Mouse (Mus musculus) forebrain, embryonic 11.5 days (tissue): Measurements from ENCODE around the gene Spag17. TPM values are rescaled to one million over a fixed set of nuclear protein-coding genes. Genes with fewer than 3 reads are reported as not detected.

ENCODE experiments used
- ATAC-seq: fragments of 200-750 bp; cut with Nextera tagmentation; replicated peaks from 2 replicates; pipeline ENCODE4 v1.8.0; 2017; ENCODE audit warnings: moderate TSS enrichment; ENCODE audit not compliant: low FRiP score
- DNase-seq: peaks from one replicate; pipeline ENCODE4 v3.0.0-alpha.2; 2017; ENCODE audit warnings: low spot score
- H3K27ac ChIP-seq: fragments of 300-500 bp; sonication (generic); 2 replicates; pipeline ENCODE4 v1.5.1; 2014; ENCODE audit warnings: low read depth, low read length
- H3K27me3 ChIP-seq: fragments of 300-500 bp; sonication (generic); 2 replicates; pipeline ENCODE4 v1.6.1; 2014; ENCODE audit warnings: mild to moderate bottlenecking, low read length, mixed read lengths; ENCODE audit not compliant: control insufficient read depth, insufficient read depth
- H3K36me3 ChIP-seq: fragments of 300-500 bp; sonication (generic); 2 replicates; pipeline ENCODE4 v1.6.1; 2014; ENCODE audit warnings: mild to moderate bottlenecking, low read length, moderate library complexity, mixed read lengths; ENCODE audit not compliant: control insufficient read depth, insufficient read depth
- H3K4me1 ChIP-seq: fragments of 300-500 bp; sonication (generic); replicated peaks from 2 replicates; pipeline ENCODE4 v1.6.1; 2014; ENCODE audit warnings: low read length, mixed read lengths; ENCODE audit not compliant: control insufficient read depth, insufficient read depth
- H3K4me2 ChIP-seq: fragments of 300-500 bp; sonication (generic); 2 replicates; pipeline ENCODE4 v1.6.1; 2014; ENCODE audit warnings: low read depth, mild to moderate bottlenecking, low read length, moderate library complexity, mixed read lengths; ENCODE audit not compliant: severe bottlenecking
- H3K4me3 ChIP-seq: fragments of 300-500 bp; sonication (generic); 2 replicates; pipeline ENCODE4 v1.5.1; 2014; ENCODE audit warnings: low read depth, low read length
- H3K9ac ChIP-seq: fragments of 300-500 bp; sonication (generic); 2 replicates; pipeline ENCODE4 v1.6.1; 2014; ENCODE audit warnings: low read length
- H3K9me3 ChIP-seq: fragments of 300-500 bp; sonication (generic); 2 replicates; pipeline ENCODE4 v1.6.1; 2016; ENCODE audit warnings: low read length, mixed read lengths; ENCODE audit not compliant: control insufficient read depth
- WGBS: fragments of 180-500 bp; shearing (Covaris S2); extraction: QIAGEN DNeasy Blood & Tissue Kit; methylation state at CpG from one replicate; pipeline ENCODE4 v1.1.7; 2014; 5-methylcytosine and 5-hydroxymethylcytosine counted together
- polyA plus RNA-seq: library from polyadenylated mRNA; unstranded; fragments of >200 nt; fragmentation: Nextera tagmentation; extraction: Ambion mirVana; gene quantifications from 2 replicates; pipeline ENCODE4 v1.2.1, GENCODE M21; 2014

Gene Spag17
- polyA plus RNA-seq, 1 experiment from 2014 or later = 0.20 TPM

- H3K9ac ChIP-seq = no peak overlapping the region
- H3K4me3 ChIP-seq = no peak overlapping the region
- H3K36me3 ChIP-seq = no peaks in the 10 kb centered on the region
- H3K4me2 ChIP-seq = no peak overlapping the region
- DNase-seq = no peak
- no peaks in the 10 kb centered on the region for H3K9me3 ChIP-seq
- ATAC-seq = peak; percentile 61
- H3K27me3 ChIP-seq = no peaks in the 10 kb centered on the region
- H3K4me1 ChIP-seq = no peaks in the 10 kb centered on the region
- H3K27ac ChIP-seq = no peak overlapping the region
- WGBS = 66% methylated on average over 1 of the region's 1 CpGs
Measured at GRCm38 (mm10) chr3:100004676-100005075, 119.5 kb downstream of the Spag17 start.

GRCm38 (mm10) chr3:100009807-100010206, 124.6 kb downstream of the Spag17 start:
- no peak overlapping the region for H3K27ac ChIP-seq
- H3K4me1 ChIP-seq = no peaks in the 10 kb centered on the region
- H3K36me3 ChIP-seq = no peaks in the 10 kb centered on the region
- no peak overlapping the region for H3K4me2 ChIP-seq
- H3K27me3 ChIP-seq = no peaks in the 10 kb centered on the region
- no peak for ATAC-seq
- no peaks in the 10 kb centered on the region for H3K9me3 ChIP-seq
- H3K4me3 ChIP-seq = no peak overlapping the region
- DNase-seq = no peak
- no peak overlapping the region for H3K9ac ChIP-seq

GRCm38 (mm10) chr3:100014110-100014509, 128.9 kb downstream of the Spag17 start:
- H3K9ac ChIP-seq = no peak overlapping the region
- H3K4me1 ChIP-seq = no peaks in the 10 kb centered on the region
- no peaks in the 10 kb centered on the region for H3K27me3 ChIP-seq
- H3K9me3 ChIP-seq = no peaks in the 10 kb centered on the region
- ATAC-seq (no peak), DNase-seq (no peak)
- H3K4me2 ChIP-seq = no peak overlapping the region
- H3K4me3 ChIP-seq = no peak overlapping the region
- no peaks in the 10 kb centered on the region for H3K36me3 ChIP-seq
- 84% methylated on average over 1 of the region's 1 CpGs for WGBS
- no peak overlapping the region for H3K27ac ChIP-seq

- Histone ChIP-seq H3K36me3 (no peaks in the 10 kb centered on the region), H3K9ac (no peak overlapping the region), H3K27ac (no peak overlapping the region), H3K4me3 (no peak overlapping the region), H3K27me3 (no peaks in the 10 kb centered on the region), H3K4me2 (no peak overlapping the region), H3K4me1 (no peaks in the 10 kb centered on the region), H3K9me3 (no peaks in the 10 kb centered on the region)
- DNase-seq (no peak), ATAC-seq (0 out of 2 replicates have a peak, but pooled peaks have one; percentile 15)
- WGBS = 57% methylated on average over 4 of the region's 4 CpGs
Measured at GRCm38 (mm10) chr3:100031291-100031690, 146.1 kb downstream of the Spag17 start.

GRCm38 (mm10) chr3:100032969-100033368, 147.8 kb downstream of the Spag17 start:
- DNase-seq = no peak
- H3K4me3 ChIP-seq = no peak overlapping the region
- H3K4me2 ChIP-seq = no peak overlapping the region
- H3K27me3 ChIP-seq = no peaks in the 10 kb centered on the region
- no peaks in the 10 kb centered on the region for H3K36me3 ChIP-seq
- no peak overlapping the region for H3K27ac ChIP-seq
- no peak overlapping the region for H3K9ac ChIP-seq
- ATAC-seq = no peak
- H3K4me1 ChIP-seq = no peaks in the 10 kb centered on the region
- no peaks in the 10 kb centered on the region for H3K9me3 ChIP-seq
- 79% methylated on average over 1 of the region's 1 CpGs for WGBS

- H3K9me3 ChIP-seq = no peaks in the 10 kb centered on the region
- ATAC-seq = no peak
- no peaks in the 10 kb centered on the region for H3K36me3 ChIP-seq
- no peaks in the 10 kb centered on the region for H3K27me3 ChIP-seq
- H3K4me1 ChIP-seq = no peaks in the 10 kb centered on the region
- H3K27ac ChIP-seq = no peak overlapping the region
- 80% methylated on average over 4 of the region's 4 CpGs for WGBS
- no peak overlapping the region for H3K9ac ChIP-seq
- H3K4me3 ChIP-seq = no peak overlapping the region
- no peak for DNase-seq
- no peak overlapping the region for H3K4me2 ChIP-seq
Measured at GRCm38 (mm10) chr3:100034366-100034956, 149.3 kb downstream of the Spag17 start.

- H3K4me3 ChIP-seq = no peak overlapping the region
- H3K4me1 ChIP-seq = no peaks in the 10 kb centered on the region
- 75% methylated on average over 3 of the region's 3 CpGs for WGBS
- DNase-seq (no peak), ATAC-seq (no peak)
- H3K9ac ChIP-seq = no peak overlapping the region
- no peak overlapping the region for H3K4me2 ChIP-seq
- no peak overlapping the region for H3K27ac ChIP-seq
- H3K36me3 ChIP-seq = no peaks in the 10 kb centered on the region
- no peaks in the 10 kb centered on the region for H3K27me3 ChIP-seq
- no peaks in the 10 kb centered on the region for H3K9me3 ChIP-seq
Measured at GRCm38 (mm10) chr3:100035097-100035496, 149.9 kb downstream of the Spag17 start.

- ATAC-seq = no peak
- WGBS = 82% methylated on average over 5 of the region's 5 CpGs
- Histone ChIP-seq H3K9ac (no peak overlapping the region), H3K4me1 (no peaks in the 10 kb centered on the region), H3K27me3 (no peaks in the 10 kb centered on the region), H3K4me3 (no peak overlapping the region), H3K36me3 (no peaks in the 10 kb centered on the region), H3K4me2 (no peak overlapping the region), H3K9me3 (no peaks in the 10 kb centered on the region), H3K27ac (no peak overlapping the region)
- no peak for DNase-seq
Measured at GRCm38 (mm10) chr3:100036846-100037245, 151.6 kb downstream of the Spag17 start.

- WGBS = 81% methylated on average over 1 of the region's 1 CpGs
- no peaks in the 10 kb centered on the region for H3K9me3 ChIP-seq
- H3K9ac ChIP-seq = no peak overlapping the region
- ATAC-seq (no peak), DNase-seq (no peak)
- H3K4me2 ChIP-seq = no peak overlapping the region
- no peaks in the 10 kb centered on the region for H3K36me3 ChIP-seq
- no peaks in the 10 kb centered on the region for H3K4me1 ChIP-seq
- no peaks in the 10 kb centered on the region for H3K27me3 ChIP-seq
- no peak overlapping the region for H3K27ac ChIP-seq
- no peak overlapping the region for H3K4me3 ChIP-seq
Measured at GRCm38 (mm10) chr3:100074406-100074805, 189.2 kb downstream of the Spag17 start.
